Mouse (Mus musculus) cerebellum, postnatal 36 days (tissue): ENCODE measurements around the gene Acacb.

ENCODE experiments used
- DNase-seq, 2 experiments: peaks; one replicate each; pipeline ENCODE4 v3.0.0; 2021 to 2022; ENCODE audit warnings: mixed read lengths in 2 of 2

Gene Acacb

DNA sequence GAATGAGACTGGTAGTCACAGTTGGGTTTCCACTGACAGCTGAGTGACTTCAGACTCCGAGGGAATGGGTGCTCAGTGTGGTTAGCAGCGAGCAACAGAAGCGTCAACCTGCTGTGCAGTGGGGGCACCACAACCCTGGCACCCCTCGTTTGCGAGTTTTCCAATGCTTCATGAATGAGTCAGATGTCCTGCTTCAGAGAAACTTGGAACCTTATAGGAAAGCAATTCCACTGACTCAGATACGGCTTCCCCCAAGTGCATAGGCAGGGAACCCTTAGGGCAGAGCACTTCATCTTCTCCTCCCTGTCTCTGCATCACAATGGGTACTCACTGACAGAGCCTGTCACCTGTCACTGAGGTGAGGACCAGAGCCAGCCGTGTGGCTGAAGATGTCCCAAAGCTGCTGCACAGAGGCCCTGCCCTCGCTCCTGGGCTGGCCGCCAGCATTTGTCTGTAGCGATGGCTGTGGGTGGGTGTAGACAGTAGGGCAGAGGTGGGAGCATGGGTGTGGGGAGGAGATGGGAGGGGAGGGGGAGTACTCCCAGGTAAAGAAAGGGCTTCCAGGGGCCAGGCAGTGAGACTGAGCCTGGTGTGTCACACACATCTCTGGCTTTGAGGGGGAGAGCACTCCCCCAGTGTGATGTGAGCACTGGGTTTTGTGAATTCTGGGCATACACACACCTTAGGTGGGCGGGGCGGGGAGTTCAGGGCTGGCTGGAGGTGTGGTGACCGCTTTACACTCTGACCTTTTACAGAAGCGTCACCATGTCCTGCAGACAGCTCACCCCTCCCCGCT, 8.7 kb upstream of the Acacb start:
- no peak for DNase-seq

DNA sequence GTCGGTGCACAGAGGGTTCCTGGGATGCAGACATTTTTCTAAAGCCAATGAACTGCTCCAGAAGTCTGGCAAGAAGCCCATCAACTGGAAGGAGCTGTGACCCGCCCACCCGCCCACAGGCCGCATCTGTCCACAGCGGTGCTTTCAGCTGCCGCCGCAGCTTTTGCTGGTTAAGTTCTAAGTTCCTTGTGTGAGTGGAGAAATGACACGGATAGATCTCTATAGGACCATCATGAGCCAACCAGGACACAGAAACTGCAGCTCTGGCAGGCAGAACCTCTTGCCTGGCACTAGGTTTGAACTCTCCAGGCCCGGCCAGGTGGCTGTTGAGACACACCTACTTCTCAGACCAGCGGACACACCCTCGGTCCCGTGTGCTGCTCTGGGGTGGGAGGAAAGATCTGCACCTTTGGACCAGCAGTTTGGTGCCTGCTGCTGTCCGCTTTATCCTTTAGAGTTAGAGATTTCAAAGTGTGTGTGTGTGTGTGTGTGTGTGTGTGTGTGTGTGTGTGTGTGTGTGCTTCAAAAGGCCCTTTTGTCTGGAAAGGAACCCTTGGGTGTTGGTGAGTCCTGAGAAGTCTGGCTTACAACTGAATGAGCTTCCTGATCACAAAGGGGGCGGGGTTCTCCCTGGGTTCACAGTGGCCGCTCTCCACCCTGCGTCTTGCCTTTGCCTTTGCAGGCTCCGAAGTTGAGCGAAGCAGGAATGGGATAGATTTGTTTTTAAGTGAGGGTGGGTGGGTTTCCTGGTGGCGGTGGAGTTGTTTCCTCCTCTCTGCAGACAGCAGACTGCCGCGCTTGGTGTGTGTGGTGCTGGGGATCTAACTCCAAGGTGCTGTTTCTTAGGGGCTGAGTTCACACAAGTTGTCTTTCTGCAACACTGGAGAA, 7.8 kb upstream of the Acacb start:
- DNase-seq = no peak

DNA sequence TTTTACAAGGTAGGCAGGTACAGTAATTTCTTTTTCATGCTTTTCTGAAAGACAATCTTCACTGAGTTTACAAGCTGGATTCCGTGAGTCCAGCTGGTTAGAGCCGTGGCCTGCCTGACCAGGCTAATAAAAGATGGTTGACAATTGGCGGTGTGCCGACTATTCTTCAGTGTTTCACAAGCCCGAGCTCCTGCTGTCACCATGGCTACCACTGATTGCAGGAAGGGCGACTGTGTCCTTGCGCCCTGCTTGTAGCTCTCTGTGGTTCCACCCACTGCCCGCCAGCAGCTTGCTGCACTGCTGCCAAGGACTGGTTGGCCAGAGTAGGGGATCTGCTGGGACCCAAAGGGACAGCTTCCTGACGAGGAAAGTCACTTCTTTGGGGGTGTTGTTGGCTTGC, 7.2 kb upstream of the Acacb start:
- DNase-seq = peak; percentile 50 to 51

DNA sequence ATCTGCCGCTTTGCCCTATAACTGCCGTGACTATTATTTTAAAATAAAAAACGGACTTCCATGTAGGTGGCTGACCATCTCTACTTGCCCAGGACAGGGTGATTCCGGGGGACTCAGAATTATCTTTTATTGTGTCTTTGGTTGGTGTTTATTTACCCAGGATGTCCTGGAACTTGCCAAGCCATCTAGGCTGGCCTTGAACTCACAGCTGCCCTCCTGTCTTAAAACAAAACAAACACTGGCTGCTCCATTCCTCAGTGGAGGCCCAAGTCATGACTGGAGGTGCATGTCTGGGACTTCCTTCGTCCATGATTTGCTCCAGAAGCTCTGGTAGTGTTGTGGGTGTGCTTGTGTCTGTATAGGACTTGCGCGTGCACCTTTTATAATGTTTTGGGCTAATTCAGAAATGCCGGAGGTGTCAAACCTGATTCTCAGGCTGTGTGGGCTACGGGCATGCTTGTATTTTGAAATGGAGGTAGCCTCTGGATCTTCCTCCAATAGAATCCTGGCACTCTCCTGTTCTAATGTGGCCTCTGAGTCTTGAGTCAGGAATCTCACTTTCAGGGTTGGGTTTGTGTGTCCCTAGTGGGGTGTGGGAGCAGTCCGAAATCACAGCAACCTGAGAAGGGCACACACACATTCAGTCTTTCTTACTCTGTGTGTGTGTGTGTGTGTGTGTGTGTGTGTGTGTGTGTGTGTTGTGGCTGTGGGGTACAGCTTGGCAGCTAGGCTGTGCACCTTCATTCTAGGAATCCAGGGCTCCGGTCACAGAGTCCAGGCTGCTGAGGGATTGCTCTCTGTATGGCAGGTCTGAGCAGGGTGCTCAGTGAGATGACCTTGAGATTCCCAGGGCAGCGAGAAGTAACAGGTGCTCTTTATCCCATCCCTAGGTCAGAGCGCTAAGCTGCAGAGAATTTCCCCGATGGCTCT, 973 bp downstream of the Acacb start:
- no peak for DNase-seq

DNA sequence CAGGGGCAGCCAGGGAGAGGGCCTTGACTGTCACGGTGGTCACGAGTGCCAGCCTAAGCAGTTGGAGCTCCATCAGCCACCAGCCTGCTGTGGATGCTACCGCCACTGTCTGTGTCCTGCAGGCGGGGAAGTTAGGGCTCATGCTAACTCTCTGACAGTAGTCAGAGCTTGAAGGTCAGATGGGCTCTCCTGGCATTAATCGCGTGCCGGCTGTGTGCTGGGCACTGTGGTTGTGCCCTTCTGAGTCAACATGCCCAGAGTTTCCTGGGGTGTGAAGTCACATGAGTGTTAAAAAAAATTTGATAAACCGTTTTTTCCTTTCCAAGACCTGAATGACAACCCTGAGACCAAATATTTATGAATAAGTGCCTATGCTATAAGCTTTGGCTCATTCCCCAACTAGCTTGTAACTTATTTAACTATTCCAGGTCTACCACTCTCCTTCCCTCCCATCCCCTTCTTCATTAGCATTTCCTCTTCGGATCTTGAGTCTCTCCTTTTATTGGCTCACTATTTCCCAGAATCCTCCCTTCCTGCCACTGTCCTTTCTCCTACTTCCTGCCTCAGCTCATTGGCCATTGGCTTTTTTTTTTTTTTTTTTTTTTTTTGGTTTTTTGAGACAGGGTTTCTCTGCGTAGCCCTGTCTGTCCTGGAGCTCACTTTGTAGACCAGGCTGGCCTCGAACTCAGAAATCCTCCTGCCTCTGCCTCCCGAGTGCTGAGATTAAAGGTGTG, 6.2 kb downstream of the Acacb start:
- DNase-seq = no peak

DNA sequence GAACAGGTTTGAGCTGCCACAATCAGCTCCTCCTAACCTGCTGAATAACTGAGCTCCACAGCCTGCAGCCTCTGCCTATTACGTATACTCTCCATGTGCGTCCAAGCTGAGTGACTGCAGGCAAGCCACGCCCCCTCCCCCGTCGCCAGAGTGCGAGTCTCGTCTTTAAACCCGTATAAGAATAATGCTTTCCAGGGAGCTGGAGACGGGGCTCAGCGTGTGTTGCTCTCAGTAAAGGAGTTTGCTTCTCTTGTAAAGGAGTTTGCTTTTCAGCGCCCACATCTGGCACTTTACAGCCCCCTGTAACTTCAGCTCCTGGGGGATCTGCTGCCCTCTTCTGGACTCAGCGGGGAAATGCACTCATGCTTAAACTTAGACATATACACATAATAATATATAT, 7.2 kb downstream of the Acacb start:
- DNase-seq = no peak

DNA sequence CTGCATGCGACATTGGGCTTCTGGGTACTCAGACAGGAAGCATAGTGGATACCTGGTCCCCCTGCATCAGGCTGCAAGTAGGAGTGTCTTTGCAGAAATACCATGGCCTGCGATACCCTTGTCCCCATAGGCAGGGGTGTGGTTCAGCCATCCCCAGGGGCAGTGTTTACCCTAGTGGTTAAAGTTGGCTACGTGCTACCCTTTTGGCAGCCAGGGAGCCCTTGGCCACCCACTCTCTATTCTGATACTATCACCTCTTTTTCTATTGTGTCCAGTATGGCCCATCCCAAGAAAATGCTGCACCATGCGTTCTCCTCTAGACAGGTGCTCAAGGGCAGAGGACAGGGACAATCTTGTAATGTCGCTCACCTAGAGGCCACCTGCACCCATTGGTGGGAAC, 8.4 kb downstream of the Acacb start:
- no peak for DNase-seq

DNA sequence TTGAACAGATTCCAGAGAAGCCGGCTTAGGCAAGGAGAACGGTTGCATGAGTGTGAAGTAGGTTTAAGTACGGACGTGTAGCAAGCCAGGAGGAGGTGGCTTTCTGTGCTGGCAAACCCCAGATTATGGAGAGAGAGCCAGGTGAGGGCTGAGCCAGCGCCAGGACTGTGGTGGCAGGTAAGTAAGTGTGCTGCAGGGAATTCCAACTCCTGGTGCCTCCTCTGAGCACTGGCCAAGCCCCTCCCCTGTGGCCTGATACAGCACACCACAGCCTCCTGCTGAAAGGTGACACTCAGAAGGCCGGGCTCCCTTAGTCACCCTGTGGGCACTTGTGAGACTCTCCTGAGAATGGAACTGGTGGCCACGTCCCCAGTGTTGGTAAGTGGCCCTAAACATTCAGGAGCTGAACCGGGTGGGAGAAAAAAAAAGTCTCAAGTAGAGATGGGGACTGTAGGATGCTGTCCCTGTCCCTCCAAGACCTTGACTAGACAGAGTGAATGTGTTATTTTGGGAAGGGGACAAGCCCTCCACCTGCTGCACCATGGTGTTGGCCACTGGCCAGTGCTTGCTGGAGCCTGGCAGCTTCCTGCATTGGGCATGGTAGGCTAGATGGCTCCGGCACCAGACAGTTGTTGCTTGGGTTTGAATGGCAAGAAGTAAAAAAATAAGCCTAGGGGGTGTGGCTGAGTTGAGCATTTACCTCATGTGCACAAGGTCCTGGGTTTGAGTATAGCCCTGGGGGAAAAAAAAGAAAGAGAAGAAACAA, 9.0 kb downstream of the Acacb start:
- no peak for DNase-seq

DNA sequence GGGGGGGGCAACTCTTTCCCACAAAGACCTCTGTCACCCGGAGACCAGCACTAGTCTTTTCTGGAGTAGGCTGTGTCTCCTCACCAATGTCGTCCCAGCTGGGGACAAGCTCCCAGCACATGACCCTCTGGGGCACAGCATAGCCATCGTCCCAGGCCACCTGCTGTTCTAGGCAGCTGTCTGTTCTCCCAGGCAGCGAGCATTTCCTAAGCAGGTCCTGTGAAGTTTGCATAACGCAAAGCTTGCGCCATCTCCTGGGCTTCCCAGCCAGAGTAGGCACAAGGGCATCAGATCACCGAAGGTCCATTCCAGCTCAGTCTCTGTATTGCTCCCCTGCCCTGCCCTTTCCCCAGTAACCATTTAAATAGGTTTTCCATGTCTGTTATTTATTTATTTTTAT, 10.9 kb downstream of the Acacb start:
- DNase-seq = no peak

DNA sequence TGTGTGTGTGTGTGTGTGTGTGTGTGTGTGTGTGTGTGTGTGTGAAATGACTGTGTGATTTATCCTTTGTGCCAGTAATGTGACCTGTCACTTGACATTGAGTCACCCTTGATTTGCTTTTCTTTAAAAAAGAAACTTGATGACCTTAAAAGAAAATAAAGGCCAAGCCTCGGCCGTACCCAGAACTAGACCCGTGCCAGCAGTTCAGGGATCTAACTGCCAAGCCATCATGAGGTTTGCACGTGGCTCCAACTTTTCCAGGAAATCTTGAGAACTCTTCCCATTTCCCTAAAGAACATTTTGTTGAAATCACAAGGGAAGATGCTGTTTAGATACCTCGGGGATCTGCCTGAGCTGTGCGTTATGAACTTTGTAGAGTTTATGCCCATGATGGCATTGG, 15.1 kb downstream of the Acacb start:
- DNase-seq = no peak

DNA sequence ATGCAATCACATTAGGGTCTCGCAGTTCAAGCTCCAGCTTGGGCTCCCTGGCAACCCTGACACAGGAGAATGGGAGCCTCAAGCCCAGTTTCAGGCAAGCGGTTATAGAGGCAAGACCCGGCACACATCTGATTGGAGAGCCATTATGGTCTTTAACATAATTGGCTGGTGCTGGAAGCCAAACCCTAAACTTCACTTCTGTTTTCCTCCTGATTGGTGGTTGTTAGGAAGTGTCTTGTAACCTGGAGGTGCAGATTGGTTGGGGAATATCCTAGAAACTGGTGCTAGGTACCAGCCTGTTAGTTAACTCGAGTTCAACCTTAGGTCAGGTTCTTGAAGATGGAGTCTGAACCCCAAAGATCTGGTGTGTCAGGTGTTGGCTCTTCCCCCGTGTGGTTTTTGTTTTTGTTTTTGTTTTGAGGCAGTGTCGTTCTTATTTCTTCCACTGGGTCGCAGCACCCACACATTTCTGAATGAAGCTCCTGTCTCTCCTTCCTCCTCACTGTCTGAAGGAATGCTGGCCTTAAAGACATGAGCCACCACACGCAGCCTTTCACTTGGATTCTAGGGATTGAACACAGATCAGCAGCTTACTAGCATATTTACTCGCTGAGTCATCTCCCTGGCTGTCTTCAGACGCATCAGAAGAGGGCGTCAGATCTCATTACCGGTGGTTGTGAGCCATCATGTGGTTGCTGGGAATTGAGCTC, 15.9 kb downstream of the Acacb start:
- DNase-seq = no peak

DNA sequence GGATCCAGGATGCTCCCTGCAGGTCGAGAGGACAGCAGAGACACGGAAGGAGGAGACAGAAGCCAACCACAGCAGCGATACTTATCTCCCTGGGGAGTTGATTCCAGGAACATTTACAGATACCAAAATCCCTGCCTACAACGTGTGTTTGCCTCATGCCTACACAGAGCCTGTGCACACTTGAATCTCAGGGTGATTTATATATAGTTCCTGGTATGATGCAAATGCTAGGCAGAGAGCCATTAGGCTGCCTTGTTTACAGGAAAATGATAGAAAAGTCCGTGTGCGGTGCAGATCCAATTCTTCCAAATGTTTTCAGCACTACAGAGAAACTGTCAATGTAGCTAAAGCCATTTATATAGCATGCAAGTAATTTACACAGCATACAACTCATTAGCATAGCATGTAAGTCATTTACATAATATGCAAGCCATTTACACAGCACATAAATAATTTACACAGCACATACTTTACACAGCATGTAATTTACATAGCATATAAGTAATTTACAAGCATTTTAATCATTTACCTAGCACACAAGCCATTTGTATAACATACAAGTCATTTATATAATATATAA, 16.9 kb downstream of the Acacb start:
- DNase-seq = no peak

DNA sequence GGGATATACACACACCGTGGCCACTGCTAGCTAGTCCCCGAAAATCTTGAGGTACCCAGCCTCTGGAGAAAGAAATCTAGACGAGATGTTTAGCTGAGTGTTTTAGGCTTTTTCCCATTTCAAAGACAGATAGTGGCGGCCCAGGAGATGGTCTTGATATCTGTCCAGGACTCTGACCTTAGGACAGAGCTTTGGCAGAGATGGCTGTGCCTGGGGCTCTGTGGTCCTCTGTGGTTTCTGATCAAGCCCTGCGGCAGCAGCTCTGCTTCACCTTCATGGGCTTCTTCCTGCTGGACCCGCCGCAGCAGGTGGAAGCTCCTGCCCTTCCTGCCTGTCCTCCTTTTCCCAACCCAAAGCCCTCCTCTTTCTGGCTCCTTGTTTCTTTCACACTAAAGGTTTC, 24.0 kb downstream of the Acacb start:
- no peak for DNase-seq

DNA sequence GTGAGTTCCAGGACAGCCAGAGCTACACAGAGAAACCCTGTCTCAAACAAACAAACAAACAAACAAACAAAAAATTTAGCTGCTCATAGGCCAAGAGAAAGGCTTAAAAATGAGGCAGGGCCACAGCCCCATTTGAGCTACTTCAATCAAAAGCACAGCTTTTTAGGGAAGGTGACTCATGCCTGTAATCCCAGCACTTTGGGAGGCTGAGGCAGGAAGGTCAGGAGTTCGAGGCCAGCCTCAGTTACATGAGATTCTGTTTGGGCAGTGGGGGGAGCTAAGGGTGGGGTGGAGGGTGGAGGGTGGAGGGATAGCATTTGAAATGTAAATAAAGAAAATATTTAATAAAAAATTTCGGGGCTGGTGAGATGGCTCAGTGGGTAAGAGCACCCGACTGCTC, 26.6 kb downstream of the Acacb start:
- no peak for DNase-seq

DNA sequence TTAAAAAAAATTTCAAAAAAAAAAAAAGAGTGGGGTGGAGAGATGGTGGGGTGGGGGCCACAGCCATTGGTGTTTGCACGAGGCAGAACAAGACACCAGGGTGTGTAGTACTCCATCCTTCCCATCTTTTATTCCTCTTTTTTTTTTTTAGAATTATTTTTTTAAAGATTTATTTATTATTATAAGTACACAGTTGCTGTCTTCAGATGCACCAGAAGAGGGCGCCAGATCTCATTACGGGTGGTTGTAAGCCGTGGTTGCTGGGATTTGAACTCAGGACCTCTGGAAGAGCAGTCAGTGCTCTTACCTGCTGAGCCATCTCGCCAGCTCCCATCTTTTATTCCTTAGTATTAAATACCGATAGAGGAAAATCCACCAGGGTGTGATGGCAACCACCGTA, 27.1 kb downstream of the Acacb start:
- DNase-seq = no peak

DNA sequence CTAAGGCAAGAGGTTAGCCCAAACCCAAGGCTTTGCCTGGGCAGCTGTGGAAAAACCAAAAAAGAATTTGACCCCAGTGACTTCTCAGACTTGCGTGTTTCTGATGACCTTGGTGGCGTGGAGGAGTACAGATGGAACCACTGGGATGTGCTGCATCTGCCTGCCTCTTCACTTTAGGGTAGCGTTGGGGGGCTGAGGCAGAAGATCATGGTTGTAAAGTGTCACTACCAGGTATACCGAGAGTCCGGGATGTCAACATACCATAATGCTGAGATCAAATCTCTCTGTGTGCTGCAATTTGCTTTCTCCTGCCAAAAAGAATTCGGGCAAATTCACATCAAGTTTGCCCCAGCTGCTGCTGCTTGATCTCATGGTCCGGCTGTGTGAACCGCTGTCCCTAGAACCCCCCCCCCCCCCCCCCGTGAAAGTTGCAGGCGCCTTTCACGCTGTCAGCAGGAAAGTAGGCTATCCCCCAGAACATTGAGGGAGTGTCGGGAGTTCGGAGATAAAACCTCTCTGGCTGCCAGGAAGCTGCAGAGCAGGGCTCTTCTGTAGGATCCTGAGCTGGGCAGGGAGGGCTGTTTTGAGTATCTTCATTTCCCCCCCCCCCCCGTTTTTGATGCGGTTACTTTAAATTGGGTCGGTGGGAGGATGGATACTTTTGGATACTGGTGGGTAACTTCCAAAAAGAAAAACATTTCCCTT, 27.7 kb downstream of the Acacb start:
- DNase-seq = no peak

DNA sequence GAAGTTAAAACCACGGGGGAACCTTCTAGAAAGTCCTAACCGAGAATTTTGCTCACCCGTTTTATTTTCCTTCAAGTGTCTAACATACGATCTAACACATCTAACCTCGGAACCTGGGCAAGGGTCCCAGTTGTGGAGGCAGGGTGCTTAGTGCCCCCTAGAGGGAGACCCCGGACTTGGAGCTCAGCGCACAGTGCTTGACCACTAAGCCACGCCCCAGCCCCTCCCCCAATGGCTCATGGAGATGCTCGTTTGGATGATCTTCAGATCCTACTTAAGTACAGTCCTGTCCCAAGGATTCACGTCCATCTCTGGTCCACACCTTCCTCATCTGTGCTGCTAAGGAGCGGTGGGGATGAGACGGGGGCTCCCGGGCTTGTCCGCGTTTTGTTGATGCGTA, 28.3 kb downstream of the Acacb start:
- peak in 1 of 2 experiments; percentile 22 for DNase-seq

DNA sequence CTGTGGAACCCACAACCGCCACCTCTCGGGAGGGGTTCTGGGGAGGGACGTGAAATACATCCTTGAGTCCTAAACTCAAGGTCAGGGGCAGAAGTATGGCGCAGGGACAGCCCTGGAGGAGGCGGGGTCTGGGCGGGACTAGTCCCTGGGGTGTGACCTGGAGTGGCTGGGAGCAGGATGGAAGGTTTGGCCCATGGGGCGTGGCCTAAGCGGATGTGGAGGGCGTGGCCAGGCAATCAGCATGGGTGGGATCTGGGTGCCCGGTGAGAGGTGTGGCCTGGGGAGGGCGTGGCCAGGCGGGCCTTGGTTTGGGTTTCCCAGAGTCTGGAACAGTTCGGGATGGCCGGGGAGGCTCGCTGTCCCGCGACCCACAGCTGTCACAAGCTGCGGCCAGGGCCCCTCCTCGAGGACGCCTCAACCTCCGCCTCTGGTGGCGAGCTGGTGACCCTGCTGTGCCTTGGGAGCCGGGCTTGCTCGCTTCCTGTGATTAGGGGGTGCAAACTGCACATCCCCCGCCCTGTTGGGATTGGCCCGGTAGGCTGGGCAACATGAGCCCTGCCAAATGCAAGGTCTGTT, 29.3 kb downstream of the Acacb start:
- peak; percentile 27 to 61 for DNase-seq
